Mouse (Mus musculus): ENCODE results near the gene BC005624.

DNA sequence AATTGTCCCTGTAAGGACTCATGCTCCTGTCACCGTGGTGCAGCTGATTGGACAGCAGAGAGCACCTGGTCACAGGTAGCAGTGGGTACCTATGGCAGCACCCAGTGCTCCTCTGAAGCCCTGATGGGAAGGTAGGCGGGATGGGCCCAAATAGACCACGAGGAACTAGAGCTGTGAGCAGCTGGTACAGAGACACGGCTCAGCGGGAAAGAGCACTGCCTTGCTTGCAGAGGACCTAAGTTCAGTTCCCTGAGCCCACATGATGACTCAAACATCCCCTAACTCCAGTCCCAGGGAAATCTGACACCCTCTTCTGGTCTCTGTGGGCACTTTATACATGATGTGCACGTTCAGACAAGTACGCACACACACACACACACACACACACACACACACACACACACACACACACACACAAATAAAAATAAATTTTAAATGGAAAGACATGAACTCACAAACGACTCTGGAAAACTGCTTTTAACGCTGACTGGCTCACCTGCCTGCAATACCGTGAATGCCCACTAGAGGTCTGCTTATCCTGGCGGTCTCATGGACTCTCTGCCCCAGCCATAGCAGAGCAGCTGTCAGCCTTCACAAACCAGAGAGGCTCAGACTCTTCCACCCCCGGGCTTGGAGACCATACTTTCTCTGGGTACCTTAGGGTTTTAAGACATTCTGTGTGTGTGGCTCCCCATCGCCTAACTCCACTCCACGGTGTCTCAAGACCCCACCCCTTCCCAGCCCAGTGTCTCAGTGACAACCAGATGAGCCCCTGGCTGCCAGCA lies 54.0 kb downstream of the BC005624 start:
- TF ChIP-seq POLR2A (IDR thresholded peaks at IDR 0.05; ENCODE audit: low read depth, low read length) (no peak), CTCF (conservative IDR thresholded peaks at IDR 0.05; ENCODE audit: insufficient read depth, insufficient read length, low read depth, low read length) (peak; percentile 89)
